Mouse (Mus musculus) thymus, postnatal 36 days (tissue): ENCODE data around the gene Pde1b.

ENCODE experiments used
- DNase-seq, 2 experiments: peaks; one replicate each; pipeline ENCODE4 v3.0.0; 2022; ENCODE audit warnings: mixed read lengths in 2 of 2

Gene Pde1b

DNA sequence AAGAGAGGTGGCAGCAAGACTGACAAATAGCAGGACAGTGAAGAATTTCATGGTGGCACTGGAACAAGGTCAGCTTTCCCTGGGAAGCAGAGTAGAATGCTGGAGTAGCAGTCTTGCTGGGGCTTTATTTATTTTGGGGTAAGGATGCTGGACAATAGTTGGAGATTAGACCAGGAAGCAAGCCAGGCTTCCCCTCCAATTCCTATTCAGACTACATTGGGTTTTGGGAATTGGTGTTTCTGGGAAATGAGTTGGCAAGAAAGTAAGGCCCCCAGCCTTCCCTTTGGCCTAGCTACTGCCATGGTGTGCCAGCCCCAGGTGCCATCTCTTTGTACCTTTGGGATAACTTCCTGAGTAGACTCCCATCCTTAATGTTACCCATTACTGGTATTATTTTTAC lies 62.1 kb downstream of the Pde1b start, which contains the start of gene Glycam1:
Gene Glycam1 (minus strand): TSS at position 101 of the 400 bp plus-strand sequence.
- DNase-seq: no peak
